Comparison of ENCODE assay signal across 10 mouse cellular contexts in the genomic region with DNA sequence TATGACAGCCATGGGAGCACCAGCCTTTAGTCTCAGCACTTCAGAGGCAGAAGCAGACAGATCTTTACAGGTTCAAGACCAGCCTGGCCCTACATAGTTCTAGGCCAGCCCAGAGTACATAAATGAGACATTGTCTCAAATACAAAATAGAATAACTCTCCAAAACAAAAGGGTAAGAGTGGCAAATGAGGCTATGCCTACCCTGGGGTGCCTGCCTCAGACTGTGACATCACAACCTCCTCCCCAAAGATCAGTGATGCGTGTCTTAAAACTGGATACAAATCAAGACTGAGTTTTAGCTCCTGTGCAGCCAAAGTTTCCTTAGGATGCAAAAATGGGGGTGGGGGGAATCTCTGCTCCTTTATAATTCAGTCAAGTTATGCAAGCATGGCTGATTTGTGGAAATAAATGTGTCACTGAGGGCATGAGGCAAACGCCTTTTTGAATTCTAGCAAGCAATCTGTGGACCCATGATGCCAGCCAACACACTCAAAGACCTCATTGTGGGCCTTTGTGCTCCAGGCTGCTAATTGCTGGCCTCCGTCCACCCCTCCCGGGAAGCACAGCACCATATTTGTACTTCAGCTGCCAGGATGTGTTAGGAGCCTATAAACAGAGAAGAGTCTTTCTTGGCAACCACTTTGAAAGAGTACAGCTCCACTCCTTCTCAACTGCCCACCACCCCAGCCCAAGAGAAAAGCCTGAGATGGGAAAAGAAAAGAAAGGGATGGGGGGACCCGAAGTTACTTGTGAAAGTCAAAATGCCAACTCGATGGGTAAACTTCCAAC. TPM values are rescaled to one million over a fixed set of nuclear protein-coding genes. Genes with fewer than 3 reads are reported as not detected.
A peak's percentile ranks its signal among the peaks of the same experiment; 100 is the strongest.
DNase-seq lines count a peak whose midpoint lies in the region; ATAC-seq and TF ChIP-seq lines count a peak whose summit lies in the region.
"Had no signal": no experiment of that assay in that cellular context is flagged by ENCODE, and none has a peak within 500 bp of the region (broad histone marks: within the 10 kb centered on the region; RNA-seq: fewer than 3 reads in every experiment).

No protein-coding gene starts in this region.

- 49% methylated on average over 6 of the region's 6 CpGs for WGBS in hindbrain, embryonic 13.5 days
- WGBS in hindbrain, embryonic 10.5 days = 73% methylated on average over 6 of the region's 6 CpGs
- 21% methylated on average over 6 of the region's 6 CpGs for WGBS in forebrain, postnatal 0 days
- 46% methylated on average over 6 of the region's 6 CpGs for WGBS in hindbrain, embryonic 15.5 days
- WGBS in lung, postnatal 0 days = 40% methylated on average over 6 of the region's 6 CpGs

- H3K4me3 ChIP-seq in hindbrain, embryonic 13.5 days = no peak overlapping the region
- no peak overlapping the region for H3K4me3 ChIP-seq in hindbrain, embryonic 10.5 days
- H3K4me3 ChIP-seq in forebrain, postnatal 0 days (ENCODE audit: low read depth, low read length) = no peak overlapping the region
- H3K4me3 ChIP-seq in hindbrain, embryonic 15.5 days = no peak overlapping the region
- H3K4me3 ChIP-seq in lung, postnatal 0 days (ENCODE audit: low read depth, low read length) = no peak overlapping the region
- H3K4me3 ChIP-seq: liver, embryonic 15.5 days had no signal

- TF ChIP-seq CTCF in forebrain, postnatal 0 days (IDR thresholded peaks at IDR 0.05; ENCODE audit: low read depth) = no peak
- no peak for TF ChIP-seq CTCF in lung, postnatal 0 days (IDR thresholded peaks at IDR 0.05)

- no peak overlapping the region for H3K4me2 ChIP-seq in hindbrain, embryonic 13.5 days
- H3K4me2 ChIP-seq in forebrain, postnatal 0 days (ENCODE audit: low read depth) = no peak overlapping the region
- no peak overlapping the region for H3K4me2 ChIP-seq in hindbrain, embryonic 15.5 days
- H3K4me2 ChIP-seq in lung, postnatal 0 days (replicated peaks; ENCODE audit: low read depth, low read length) = no peak overlapping the region
- H3K4me2 ChIP-seq: liver, embryonic 15.5 days had no signal

- no peak overlapping the region for H3K9ac ChIP-seq in hindbrain, embryonic 13.5 days
- no peak overlapping the region for H3K9ac ChIP-seq in forebrain, postnatal 0 days
- H3K9ac ChIP-seq in hindbrain, embryonic 15.5 days = no peak overlapping the region
- no peak overlapping the region for H3K9ac ChIP-seq in lung, postnatal 0 days (replicated peaks; ENCODE audit: low read depth)
- H3K9ac ChIP-seq: liver, embryonic 15.5 days had no signal

- H3K27ac ChIP-seq in hindbrain, embryonic 13.5 days = peak overlapping the region; percentile 56
- no peak overlapping the region for H3K27ac ChIP-seq in hindbrain, embryonic 10.5 days
- H3K27ac ChIP-seq in forebrain, postnatal 0 days (ENCODE audit: low read depth, low read length) = no peak overlapping the region
- H3K27ac ChIP-seq in hindbrain, embryonic 15.5 days (replicated peaks) = peak overlapping the region; percentile 71
- H3K27ac ChIP-seq in lung, postnatal 0 days (ENCODE audit: low read length) = no peak overlapping the region
- H3K27ac ChIP-seq: liver, embryonic 15.5 days had no signal

- ATAC-seq in hindbrain, embryonic 13.5 days (ENCODE audit: low FRiP score) = peak; percentile 85
- peak; percentile 96 for ATAC-seq in forebrain, postnatal 0 days
- peak; percentile 90 for ATAC-seq in hindbrain, embryonic 15.5 days (ENCODE audit: low FRiP score, low read depth)
- peak; percentile 55; the same call in 1 of the 2 replicates for ATAC-seq in lung, postnatal 0 days

- no peaks in the 10 kb centered on the region for H3K36me3 ChIP-seq in hindbrain, embryonic 13.5 days
- no peaks in the 10 kb centered on the region for H3K36me3 ChIP-seq in hindbrain, embryonic 10.5 days
- H3K36me3 ChIP-seq in forebrain, postnatal 0 days (ENCODE audit: insufficient read depth) = no peaks in the 10 kb centered on the region
- no peaks in the 10 kb centered on the region for H3K36me3 ChIP-seq in hindbrain, embryonic 15.5 days
- no peaks in the 10 kb centered on the region for H3K36me3 ChIP-seq in lung, postnatal 0 days (ENCODE audit: insufficient read depth, low read length)
- H3K36me3 ChIP-seq: liver, embryonic 15.5 days had no signal

- H3K27me3 ChIP-seq in hindbrain, embryonic 13.5 days = no peaks in the 10 kb centered on the region
- no peaks in the 10 kb centered on the region for H3K27me3 ChIP-seq in hindbrain, embryonic 10.5 days (ENCODE audit: insufficient read depth, poor library complexity, severe bottlenecking)
- no peaks in the 10 kb centered on the region for H3K27me3 ChIP-seq in forebrain, postnatal 0 days (ENCODE audit: insufficient read depth, low read length)
- H3K27me3 ChIP-seq in hindbrain, embryonic 15.5 days = no peaks in the 10 kb centered on the region
- H3K27me3 ChIP-seq in lung, postnatal 0 days (replicated peaks; ENCODE audit: insufficient read depth, low read length) = no peaks in the 10 kb centered on the region
- H3K27me3 ChIP-seq: liver, embryonic 15.5 days had no signal

- DNase-seq in hindbrain, embryonic 10.5 days (ENCODE audit: low spot score) = no peak
- peak; percentile 82 for DNase-seq in forebrain, postnatal 0 days
- peak; percentile 10 for DNase-seq in lung, postnatal 0 days (ENCODE audit: low spot score)
- peak; percentile 65 for DNase-seq in telencephalon, adult 2 months (ENCODE audit: low read depth, low spot score)
- no peak for DNase-seq in kidney, adult 11 months
- DNase-seq in spleen, postnatal 14 days (ENCODE audit: low spot score in 2 of 2) = no peak

- peaks cover 22% of the 10 kb centered on the region for H3K4me1 ChIP-seq in hindbrain, embryonic 13.5 days (replicated peaks)
- peaks cover 7% of the 10 kb centered on the region; the same call in 1 of the 2 replicates for H3K4me1 ChIP-seq in hindbrain, embryonic 10.5 days (replicated peaks)
- no peaks in the 10 kb centered on the region for H3K4me1 ChIP-seq in forebrain, postnatal 0 days (ENCODE audit: insufficient read depth)
- peaks cover 11% of the 10 kb centered on the region for H3K4me1 ChIP-seq in hindbrain, embryonic 15.5 days (replicated peaks)
- H3K4me1 ChIP-seq in lung, postnatal 0 days (ENCODE audit: insufficient read depth, low read depth, low read length) = peaks cover 4% of the 10 kb centered on the region; the same call in 1 of the 2 replicates
- H3K4me1 ChIP-seq: liver, embryonic 15.5 days had no signal

- TF ChIP-seq EP300 in lung, postnatal 0 days (IDR thresholded peaks at IDR 0.05) = no peak

- 0 out of 2 replicates have a peak, but pooled peaks cover 3% of the 10 kb centered on the region for H3K9me3 ChIP-seq in hindbrain, embryonic 13.5 days
- H3K9me3 ChIP-seq in hindbrain, embryonic 10.5 days = no peaks in the 10 kb centered on the region
- no peaks in the 10 kb centered on the region for H3K9me3 ChIP-seq in forebrain, postnatal 0 days (ENCODE audit: low read length)
- H3K9me3 ChIP-seq in hindbrain, embryonic 15.5 days = no peaks in the 10 kb centered on the region
- no peaks in the 10 kb centered on the region for H3K9me3 ChIP-seq in lung, postnatal 0 days (ENCODE audit: low read length)
- H3K9me3 ChIP-seq: liver, embryonic 15.5 days had no signal

RNA-seq across cellular contexts. Expression of gene Pdlim3, which starts 41.0 kb away (rescaled TPM):
- 18.1 and 20.0 TPM in 2 replicates for polyA plus RNA-seq in hindbrain, embryonic 13.5 days (2015; fragmentation: Nextera tagmentation; extraction: Ambion mirVana)
- 1.0 and 2.8 TPM in 2 replicates for polyA plus RNA-seq in hindbrain, embryonic 10.5 days (2016; fragmentation: Nextera tagmentation; extraction: Ambion mirVana)
- total RNA-seq in forebrain, postnatal 0 days (2014; rRNA removed) = 4.2 and 4.8 TPM in 2 replicates
- polyA plus RNA-seq in forebrain, postnatal 0 days (2015; fragmentation: Nextera tagmentation; extraction: Ambion mirVana) = 2.8 and 5.8 TPM in 2 replicates
- polyA plus RNA-seq in hindbrain, embryonic 15.5 days (2015; fragmentation: Nextera tagmentation; extraction: Ambion mirVana) = 18.9 and 20.9 TPM in 2 replicates
- 54.7 and 59.2 TPM in 2 replicates for polyA plus RNA-seq in lung, postnatal 0 days (2015; fragmentation: Nextera tagmentation; extraction: Ambion mirVana)
- total RNA-seq: common myeloid progenitor, adult 5-6 weeks had no signal

Comparison
In these comparisons a context has a peak if more than half of its experiments do, and no peak if none do; other contexts are left out.
1. H3K27ac ChIP-seq: peak in hindbrain, embryonic 13.5 days (single experiment) and hindbrain, embryonic 15.5 days (single experiment); none in hindbrain, embryonic 10.5 days (single experiment), forebrain, postnatal 0 days (single experiment) and lung, postnatal 0 days (single experiment).
2. DNase-seq: peak in forebrain, postnatal 0 days (single experiment), lung, postnatal 0 days (single experiment) and telencephalon, adult 2 months (single experiment); none in hindbrain, embryonic 10.5 days (single experiment), kidney, adult 11 months (single experiment) and spleen, postnatal 14 days (0 of 2).
3. Peak in every context shown above with its lines, with median percentiles within 50 percentile points of each other: ATAC-seq.